Comparison of ENCODE assay signal across 16 mouse cellular contexts in the genomic region with DNA sequence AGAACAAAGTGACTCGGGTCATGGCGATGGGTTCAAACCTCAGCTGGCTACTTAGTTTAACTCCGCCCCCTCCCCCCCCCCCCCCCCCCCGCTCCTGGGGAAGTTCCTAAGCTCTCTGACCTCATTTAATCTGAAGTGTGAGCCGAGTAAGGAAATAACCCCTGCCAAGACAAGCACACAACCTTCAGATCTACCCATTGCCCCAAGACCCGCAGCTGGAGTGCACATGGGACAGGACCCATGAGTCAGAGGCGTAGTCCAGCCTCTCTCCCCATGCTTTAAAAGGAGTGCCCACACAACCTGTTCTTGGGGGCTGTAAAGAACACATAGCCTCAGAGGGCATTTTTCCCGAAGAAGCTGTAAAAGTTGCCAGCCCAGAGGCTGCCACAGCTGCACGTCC. TPM values are rescaled to one million over a fixed set of nuclear protein-coding genes. Genes with fewer than 3 reads are reported as not detected.
DNase-seq lines count a peak whose midpoint lies in the region; ATAC-seq lines count a peak whose summit lies in the region.
"Had no signal": no experiment of that assay in that cellular context is flagged by ENCODE, and none has a peak within 500 bp of the region (broad histone marks: within the 10 kb centered on the region; RNA-seq: fewer than 3 reads in every experiment).

No protein-coding gene starts in this region.

- DNase-seq in heart, postnatal 10 days, result no peak
- DNase-seq in limb, embryonic 10.5 days (ENCODE audit: low spot score), result no peak
- DNase-seq in Muller cell, postnatal 12 days (ENCODE audit: inconsistent ontology term), result no peak
- DNase-seq: adrenal gland, postnatal 36 days; cerebellum, adult 18-20 months; layer of hippocampus, postnatal 36 days; lung, adult 18-20 months; thymus, postnatal 25 days had no signal

- H3K4me3 ChIP-seq in heart, embryonic 13.5 days, result peak overlapping the region; percentile 17; the same call in 1 of the 2 replicates
- no peak overlapping the region for H3K4me3 ChIP-seq in midbrain, embryonic 16.5 days (ENCODE audit: low read depth, low read length)
- H3K4me3 ChIP-seq in midbrain, embryonic 13.5 days (replicated peaks), result no peak overlapping the region
- H3K4me3 ChIP-seq in limb, embryonic 10.5 days, result no peak overlapping the region
- H3K4me3 ChIP-seq in stomach, embryonic 16.5 days (replicated peaks; ENCODE audit: low read length), result peak overlapping the region; percentile 10; the same call in 1 of the 2 replicates
- H3K4me3 ChIP-seq: forebrain, embryonic 15.5 days had no signal

- no peaks in the 10 kb centered on the region for H3K9me3 ChIP-seq in heart, embryonic 13.5 days
- H3K9me3 ChIP-seq in midbrain, embryonic 16.5 days (replicated peaks; ENCODE audit: control insufficient read depth, low read length, poor library complexity, severe bottlenecking), result no peaks in the 10 kb centered on the region
- no peaks in the 10 kb centered on the region for H3K9me3 ChIP-seq in midbrain, embryonic 13.5 days
- no peaks in the 10 kb centered on the region for H3K9me3 ChIP-seq in limb, embryonic 10.5 days (replicated peaks)
- H3K9me3 ChIP-seq in stomach, embryonic 16.5 days (replicated peaks; ENCODE audit: control insufficient read depth, low read length), result no peaks in the 10 kb centered on the region
- H3K9me3 ChIP-seq: forebrain, embryonic 15.5 days had no signal

- 0 out of 2 replicates have a peak, but pooled peaks cover 4% of the 10 kb centered on the region for H3K4me1 ChIP-seq in heart, embryonic 13.5 days
- no peaks in the 10 kb centered on the region for H3K4me1 ChIP-seq in midbrain, embryonic 16.5 days (ENCODE audit: control insufficient read depth, insufficient read depth, low read length)
- no peaks in the 10 kb centered on the region for H3K4me1 ChIP-seq in midbrain, embryonic 13.5 days (replicated peaks)
- H3K4me1 ChIP-seq in limb, embryonic 10.5 days, result peaks cover 12% of the 10 kb centered on the region
- no peaks in the 10 kb centered on the region for H3K4me1 ChIP-seq in stomach, embryonic 16.5 days (ENCODE audit: control insufficient read depth, insufficient read depth, low read length)
- H3K4me1 ChIP-seq: forebrain, embryonic 15.5 days had no signal

- H3K27ac ChIP-seq in heart, embryonic 13.5 days (replicated peaks), result no peak overlapping the region
- H3K27ac ChIP-seq in midbrain, embryonic 16.5 days (ENCODE audit: low read length), result no peak overlapping the region
- H3K27ac ChIP-seq in midbrain, embryonic 13.5 days, result no peak overlapping the region
- peak overlapping the region; percentile 12; the same call in 1 of the 2 replicates for H3K27ac ChIP-seq in limb, embryonic 10.5 days
- H3K27ac ChIP-seq in stomach, embryonic 16.5 days (ENCODE audit: low read length), result no peak overlapping the region
- H3K27ac ChIP-seq: forebrain, embryonic 15.5 days had no signal

- peak overlapping the region; percentile 58 for H3K4me2 ChIP-seq in heart, embryonic 13.5 days
- peak overlapping the region; percentile 28; the same call in 1 of the 2 replicates for H3K4me2 ChIP-seq in midbrain, embryonic 16.5 days (ENCODE audit: low read length)
- no peak overlapping the region for H3K4me2 ChIP-seq in midbrain, embryonic 13.5 days (replicated peaks)
- H3K4me2 ChIP-seq in stomach, embryonic 16.5 days (ENCODE audit: low read depth, low read length), result peak overlapping the region; percentile 39; the same call in 1 of the 2 replicates
- H3K4me2 ChIP-seq: forebrain, embryonic 15.5 days had no signal

- 39% methylated on average over 8 of the region's 9 CpGs for WGBS in heart, embryonic 13.5 days
- 65% methylated on average over 8 of the region's 9 CpGs for WGBS in midbrain, embryonic 16.5 days
- 60% methylated on average over 8 of the region's 9 CpGs for WGBS in midbrain, embryonic 13.5 days
- WGBS in limb, embryonic 10.5 days, result 56% methylated on average over 9 of the region's 9 CpGs
- WGBS in stomach, embryonic 16.5 days, result 58% methylated on average over 8 of the region's 9 CpGs

- intact Hi-C loops in heart, postnatal 10 days (cut with DNase I), result no loop called here

- no peaks in the 10 kb centered on the region for H3K36me3 ChIP-seq in heart, embryonic 13.5 days
- no peaks in the 10 kb centered on the region for H3K36me3 ChIP-seq in midbrain, embryonic 16.5 days (ENCODE audit: control insufficient read depth, insufficient read depth, low read length)
- H3K36me3 ChIP-seq in midbrain, embryonic 13.5 days, result no peaks in the 10 kb centered on the region
- no peaks in the 10 kb centered on the region for H3K36me3 ChIP-seq in limb, embryonic 10.5 days
- no peaks in the 10 kb centered on the region for H3K36me3 ChIP-seq in stomach, embryonic 16.5 days (ENCODE audit: control insufficient read depth, insufficient read depth, low read length)
- H3K36me3 ChIP-seq: forebrain, embryonic 15.5 days had no signal

- no peak overlapping the region; the same call in 1 of the 2 replicates for H3K9ac ChIP-seq in heart, embryonic 13.5 days
- H3K9ac ChIP-seq in midbrain, embryonic 16.5 days (ENCODE audit: low read depth, low read length), result no peak overlapping the region
- H3K9ac ChIP-seq in midbrain, embryonic 13.5 days (replicated peaks), result no peak overlapping the region
- H3K9ac ChIP-seq in stomach, embryonic 16.5 days (ENCODE audit: low read length), result no peak overlapping the region
- H3K9ac ChIP-seq: forebrain, embryonic 15.5 days had no signal

- peaks cover 10% of the 10 kb centered on the region; the same call in 1 of the 2 replicates for H3K27me3 ChIP-seq in heart, embryonic 13.5 days (replicated peaks)
- no peaks in the 10 kb centered on the region for H3K27me3 ChIP-seq in midbrain, embryonic 16.5 days (ENCODE audit: control insufficient read depth, insufficient read depth, low read depth, low read length)
- no peaks in the 10 kb centered on the region for H3K27me3 ChIP-seq in midbrain, embryonic 13.5 days
- H3K27me3 ChIP-seq in limb, embryonic 10.5 days (ENCODE audit: low read depth, poor library complexity, severe bottlenecking), result no peaks in the 10 kb centered on the region
- H3K27me3 ChIP-seq in stomach, embryonic 16.5 days (ENCODE audit: control insufficient read depth, insufficient read depth, low read length), result no peaks in the 10 kb centered on the region
- H3K27me3 ChIP-seq: forebrain, embryonic 15.5 days had no signal

- ATAC-seq in heart, embryonic 13.5 days (ENCODE audit: extremely low read depth, insufficient number of reproducible peaks, low FRiP score, low TSS enrichment), result no peak
- no peak for ATAC-seq in midbrain, embryonic 16.5 days
- no peak for ATAC-seq in midbrain, embryonic 13.5 days
- ATAC-seq in stomach, embryonic 16.5 days (ENCODE audit: insufficient read depth, low FRiP score), result no peak
- no peak for ATAC-seq in erythroid progenitor cell, adult 5-6 weeks (replicated peaks; ENCODE audit: low FRiP score, poor library complexity, severe bottlenecking)
- ATAC-seq: forebrain, embryonic 15.5 days had no signal

RNA-seq across cellular contexts. Expression of a gene that starts 20.0 kb away (rescaled TPM):
- polyA plus RNA-seq in heart, embryonic 13.5 days (2015; fragmentation: Nextera tagmentation; extraction: Ambion mirVana), result 0.09 and 0.13 TPM in 2 replicates
- total RNA-seq in heart, postnatal 10 days (2021), result 1 to 10 TPM; 4.2 to 6.7 TPM
- 0.21 and 0.24 TPM in 2 replicates for polyA plus RNA-seq in midbrain, embryonic 16.5 days (2015; fragmentation: Nextera tagmentation; extraction: Ambion mirVana)
- polyA plus RNA-seq in midbrain, embryonic 13.5 days (2015; fragmentation: Nextera tagmentation; extraction: Ambion mirVana), result 0.08 TPM in 1 of 2 replicates, not detected in the other
- 0.04 and 0.09 TPM in 2 replicates for polyA plus RNA-seq in limb, embryonic 10.5 days (2016; fragmentation: Nextera tagmentation; extraction: Ambion mirVana)
- polyA plus RNA-seq in stomach, embryonic 16.5 days (2015; fragmentation: Nextera tagmentation; extraction: Ambion mirVana), result 0.75 and 0.94 TPM in 2 replicates
- not detected in 2 replicates for total RNA-seq in erythroid progenitor cell, adult 5-6 weeks (2015; ENCODE audit: low replicate concordance)
- 0.13 TPM in 1 of 2 replicates, not detected in the other for total RNA-seq in erythroid progenitor cell, adult 5-6 weeks (2017; ENCODE audit: low replicate concordance)

RNA-seq across cellular contexts. Expression of a gene that starts 27.4 kb away (rescaled TPM):
- polyA plus RNA-seq in heart, embryonic 13.5 days (2015; fragmentation: Nextera tagmentation; extraction: Ambion mirVana), result 0.20 and 0.28 TPM in 2 replicates
- total RNA-seq in heart, postnatal 10 days (2021), result not detected
- polyA plus RNA-seq in midbrain, embryonic 16.5 days (2015; fragmentation: Nextera tagmentation; extraction: Ambion mirVana), result 1.3 and 1.9 TPM in 2 replicates
- 0.22 and 0.26 TPM in 2 replicates for polyA plus RNA-seq in midbrain, embryonic 13.5 days (2015; fragmentation: Nextera tagmentation; extraction: Ambion mirVana)
- polyA plus RNA-seq in limb, embryonic 10.5 days (2016; fragmentation: Nextera tagmentation; extraction: Ambion mirVana), result 18.9 and 22.9 TPM in 2 replicates
- polyA plus RNA-seq in stomach, embryonic 16.5 days (2015; fragmentation: Nextera tagmentation; extraction: Ambion mirVana), result not detected in 2 replicates
- not detected in 2 replicates for total RNA-seq in erythroid progenitor cell, adult 5-6 weeks (2015; ENCODE audit: low replicate concordance)
- not detected in 2 replicates for total RNA-seq in erythroid progenitor cell, adult 5-6 weeks (2017; ENCODE audit: low replicate concordance)
- total RNA-seq: adrenal gland, postnatal 36 days; gastrocnemius, postnatal 4 days had no signal
- polyA plus RNA-seq: kidney, embryonic 14.5 days had no signal

Comparison
In these comparisons a context has a peak if more than half of its experiments do, and no peak if none do; other contexts are left out.
1. H3K4me3 ChIP-seq: peak in heart, embryonic 13.5 days (single experiment) and stomach, embryonic 16.5 days (single experiment); none in midbrain, embryonic 16.5 days (single experiment), midbrain, embryonic 13.5 days (single experiment) and limb, embryonic 10.5 days (single experiment).